Mouse (Mus musculus) urinary bladder, postnatal 36 days (tissue): ENCODE measurements around the gene Shroom3.

Experiments
- DNase-seq, 2 experiments: peaks; one replicate each; pipeline ENCODE4 v3.0.0; 2022; ENCODE audit warnings: low spot score in 2 of 2, mixed read lengths in 1 of 2

Gene Shroom3

GRCm38 (mm10) chr5:92683351-92683807, at the start of gene Shroom3:
TSS of gene Shroom3 (plus strand) at chr5:92683435.
- DNase-seq: peak in 1 of 2 experiments; percentile 5

GRCm38 (mm10) chr5:92633526-92633925, 49.7 kb upstream of the Shroom3 start:
- no peak for DNase-seq

- DNase-seq: no peak
Observed at GRCm38 (mm10) chr5:92634916-92635315, 48.3 kb upstream of the Shroom3 start.

- DNase-seq: no peak
Observed at GRCm38 (mm10) chr5:92635891-92636290, 47.3 kb upstream of the Shroom3 start.

- DNase-seq: no peak
Observed at GRCm38 (mm10) chr5:92640861-92641260, 42.4 kb upstream of the Shroom3 start.

- peak; percentile 49 to 70 for DNase-seq
Observed at GRCm38 (mm10) chr5:92656256-92656655, 27.0 kb upstream of the Shroom3 start.

- no peak for DNase-seq
Observed at GRCm38 (mm10) chr5:92664321-92664720, 18.9 kb upstream of the Shroom3 start.

- no peak for DNase-seq
Observed at GRCm38 (mm10) chr5:92666860-92667259, 16.4 kb upstream of the Shroom3 start.

GRCm38 (mm10) chr5:92674859-92675573, 8.2 kb upstream of the Shroom3 start, which contains the start of gene Ccdc158:
TSS of gene Ccdc158 (minus strand) at chr5:92675271.
- DNase-seq: peak; percentile 66 to 74

GRCm38 (mm10) chr5:92675574-92675920, 7.7 kb upstream of the Shroom3 start:
- DNase-seq: no peak

- no peak for DNase-seq
Observed at GRCm38 (mm10) chr5:92679441-92679840, 3.8 kb upstream of the Shroom3 start.

GRCm38 (mm10) chr5:92681861-92682260, 1.4 kb upstream of the Shroom3 start:
- no peak for DNase-seq

GRCm38 (mm10) chr5:92682621-92683348, 450 bp upstream of the Shroom3 start:
- DNase-seq: no peak

GRCm38 (mm10) chr5:92683871-92684475, 738 bp downstream of the Shroom3 start:
- DNase-seq: no peak

GRCm38 (mm10) chr5:92684715-92685460, 1.7 kb downstream of the Shroom3 start:
- DNase-seq: no peak

GRCm38 (mm10) chr5:92688124-92688523, 4.9 kb downstream of the Shroom3 start:
- no peak for DNase-seq

GRCm38 (mm10) chr5:92688569-92688968, 5.3 kb downstream of the Shroom3 start:
- DNase-seq: no peak

GRCm38 (mm10) chr5:92692206-92693007, 9.2 kb downstream of the Shroom3 start:
- no peak for DNase-seq

- DNase-seq: no peak
Observed at GRCm38 (mm10) chr5:92693744-92694143, 10.5 kb downstream of the Shroom3 start.

GRCm38 (mm10) chr5:92694316-92694995, 11.2 kb downstream of the Shroom3 start:
- DNase-seq: no peak
